Mouse (Mus musculus) hindbrain, embryonic 12.5 days (tissue): ENCODE data around the gene Gm20388. TPM values are rescaled to one million over a fixed set of nuclear protein-coding genes. Genes with fewer than 3 reads are reported as not detected.

Source experiments
- ATAC-seq: fragments of 200-750 bp; cut with Nextera tagmentation; 2 replicates; pipeline ENCODE4 v1.8.0; 2017; ENCODE audit warnings: moderate TSS enrichment; ENCODE audit not compliant: low FRiP score
- H3K27ac ChIP-seq: fragments of 300-500 bp; sonication (generic); 2 replicates; pipeline ENCODE4 v1.5.1; 2016; ENCODE audit warnings: mild to moderate bottlenecking
- H3K27me3 ChIP-seq: fragments of 300-500 bp; sonication (generic); 2 replicates; pipeline ENCODE4 v1.6.1; 2016; ENCODE audit warnings: mild to moderate bottlenecking
- H3K36me3 ChIP-seq: fragments of 300-500 bp; sonication (generic); 2 replicates; pipeline ENCODE4 v1.6.1; 2016; ENCODE audit warnings: mild to moderate bottlenecking
- H3K4me1 ChIP-seq: fragments of 300-500 bp; sonication (generic); 2 replicates; pipeline ENCODE4 v1.6.1; 2016
- H3K4me2 ChIP-seq: fragments of 300-500 bp; sonication (generic); replicated peaks from 2 replicates; pipeline ENCODE4 v1.6.1; 2016; ENCODE audit warnings: mild to moderate bottlenecking
- H3K4me3 ChIP-seq: fragments of 300-500 bp; sonication (generic); 2 replicates; pipeline ENCODE4 v1.5.1; 2016; ENCODE audit warnings: mild to moderate bottlenecking
- H3K9ac ChIP-seq: fragments of 300-500 bp; sonication (generic); 2 replicates; pipeline ENCODE4 v1.6.1; 2016; ENCODE audit warnings: mild to moderate bottlenecking, moderate library complexity
- H3K9me3 ChIP-seq: fragments of 300-500 bp; sonication (generic); replicated peaks from 2 replicates; pipeline ENCODE4 v1.6.1; 2016; ENCODE audit warnings: mild to moderate bottlenecking
- WGBS: fragments of 180-500 bp; shearing (Covaris S2); methylation state at CpG from one replicate; pipeline ENCODE4 v1.1.7; 2016; 5-methylcytosine and 5-hydroxymethylcytosine counted together
- polyA plus RNA-seq: library from polyadenylated mRNA; unstranded; fragments of >200 nt; fragmentation: Nextera tagmentation; extraction: Ambion mirVana; gene quantifications from 2 replicates; pipeline ENCODE4 v1.2.1, GENCODE M21; 2016

Gm20388 gene
- polyA plus RNA-seq, 1 experiment from 2014 or later = not detected

- 64% methylated on average over 9 of the region's 9 CpGs for WGBS
- peaks cover 63% of the 10 kb centered on the region for H3K36me3 ChIP-seq
These were observed 33.6 kb downstream of the Gm20388 start for GRCm38 (mm10) chr8:119944096-119944811.

GRCm38 (mm10) chr8:119946326-119946865, 35.8 kb downstream of the Gm20388 start:
- Histone ChIP-seq H3K27me3 (no peaks in the 10 kb centered on the region), H3K27ac (no peak overlapping the region), H3K4me1 (peaks cover 7% of the 10 kb centered on the region), H3K9me3 (no peaks in the 10 kb centered on the region), H3K4me3 (no peak overlapping the region), H3K9ac (no peak overlapping the region), H3K4me2 (no peak overlapping the region), H3K36me3 (peaks cover 73% of the 10 kb centered on the region)
- no peak for ATAC-seq
- 74% methylated on average over 8 of the region's 8 CpGs for WGBS

More at GRCm38 (mm10) chr8:119944096-119944811, 33.6 kb downstream of the Gm20388 start:
- H3K9ac ChIP-seq = no peak overlapping the region
- peak; percentile 46; the same call in 1 of the 2 replicates for ATAC-seq
- H3K4me2 ChIP-seq = no peak overlapping the region
- H3K4me1 ChIP-seq = peaks cover 7% of the 10 kb centered on the region
- no peak overlapping the region for H3K27ac ChIP-seq
- no peak overlapping the region for H3K4me3 ChIP-seq
- no peaks in the 10 kb centered on the region for H3K27me3 ChIP-seq
- H3K9me3 ChIP-seq = no peaks in the 10 kb centered on the region

- Histone ChIP-seq H3K4me3 (no peak overlapping the region), H3K27ac (no peak overlapping the region), H3K9ac (no peak overlapping the region), H3K4me1 (peaks cover 7% of the 10 kb centered on the region), H3K9me3 (no peaks in the 10 kb centered on the region), H3K36me3 (peaks cover 73% of the 10 kb centered on the region), H3K27me3 (no peaks in the 10 kb centered on the region), H3K4me2 (no peak overlapping the region)
- WGBS = 91% methylated on average over 19 of the region's 19 CpGs
- no peak for ATAC-seq
These were observed 37.0 kb downstream of the Gm20388 start for GRCm38 (mm10) chr8:119947653-119948052.

- no peak overlapping the region for H3K4me2 ChIP-seq
- H3K36me3 ChIP-seq = peaks cover 80% of the 10 kb centered on the region
- H3K4me3 ChIP-seq = no peak overlapping the region
- H3K27me3 ChIP-seq = no peaks in the 10 kb centered on the region
- H3K27ac ChIP-seq = no peak overlapping the region
- no peaks in the 10 kb centered on the region for H3K9me3 ChIP-seq
- ATAC-seq = no peak
- 86% methylated on average over 15 of the region's 15 CpGs for WGBS
- peaks cover 7% of the 10 kb centered on the region for H3K4me1 ChIP-seq
- no peak overlapping the region for H3K9ac ChIP-seq
These were observed 37.7 kb downstream of the Gm20388 start for GRCm38 (mm10) chr8:119948340-119948739.

GRCm38 (mm10) chr8:119952282-119952681, 41.6 kb downstream of the Gm20388 start:
- Histone ChIP-seq H3K27ac (no peak overlapping the region), H3K36me3 (peaks cover 93% of the 10 kb centered on the region), H3K9me3 (no peaks in the 10 kb centered on the region), H3K4me1 (peaks cover 7% of the 10 kb centered on the region), H3K4me3 (no peak overlapping the region), H3K4me2 (no peak overlapping the region), H3K27me3 (no peaks in the 10 kb centered on the region), H3K9ac (no peak overlapping the region)
- 79% methylated on average over 7 of the region's 7 CpGs for WGBS
- ATAC-seq = no peak

- H3K27ac ChIP-seq = no peak overlapping the region
- no peak overlapping the region for H3K9ac ChIP-seq
These were observed 42.1 kb downstream of the Gm20388 start for GRCm38 (mm10) chr8:119952747-119953146.

GRCm38 (mm10) chr8:119955333-119955732, 44.7 kb downstream of the Gm20388 start:
- H3K36me3 ChIP-seq = peaks cover 82% of the 10 kb centered on the region
- WGBS = 95% methylated on average over 8 of the region's 8 CpGs

More at GRCm38 (mm10) chr8:119952747-119953146, 42.1 kb downstream of the Gm20388 start:
- H3K9me3 ChIP-seq = no peaks in the 10 kb centered on the region
- WGBS = 74% methylated on average over 5 of the region's 5 CpGs
- H3K4me1 ChIP-seq = peaks cover 7% of the 10 kb centered on the region
- H3K36me3 ChIP-seq = peaks cover 93% of the 10 kb centered on the region
- no peak overlapping the region for H3K4me3 ChIP-seq
- no peak overlapping the region for H3K4me2 ChIP-seq
- ATAC-seq = no peak
- H3K27me3 ChIP-seq = no peaks in the 10 kb centered on the region

GRCm38 (mm10) chr8:119958076-119958475, 47.4 kb downstream of the Gm20388 start:
- Histone ChIP-seq H3K36me3 (peaks cover 55% of the 10 kb centered on the region), H3K4me2 (no peak overlapping the region), H3K9ac (no peak overlapping the region), H3K27ac (no peak overlapping the region), H3K9me3 (no peaks in the 10 kb centered on the region), H3K27me3 (no peaks in the 10 kb centered on the region), H3K4me3 (no peak overlapping the region), H3K4me1 (0 out of 2 replicates have a peak, but pooled peaks cover 3% of the 10 kb centered on the region)
- ATAC-seq = no peak
- WGBS = 94% methylated on average over 10 of the region's 10 CpGs

More at GRCm38 (mm10) chr8:119955333-119955732, 44.7 kb downstream of the Gm20388 start:
- Histone ChIP-seq H3K4me3 (no peak overlapping the region), H3K4me1 (0 out of 2 replicates have a peak, but pooled peaks cover under 1% of the 10 kb centered on the region), H3K27me3 (no peaks in the 10 kb centered on the region), H3K4me2 (no peak overlapping the region), H3K27ac (no peak overlapping the region), H3K9ac (no peak overlapping the region), H3K9me3 (no peaks in the 10 kb centered on the region)
- ATAC-seq = no peak

GRCm38 (mm10) chr8:119960531-119961104, 50.0 kb downstream of the Gm20388 start:
- Histone ChIP-seq H3K4me3 (no peak overlapping the region), H3K4me1 (0 out of 2 replicates have a peak, but pooled peaks cover 3% of the 10 kb centered on the region), H3K27ac (no peak overlapping the region; the same call in 1 of the 2 replicates), H3K9me3 (no peaks in the 10 kb centered on the region), H3K36me3 (peaks cover 29% of the 10 kb centered on the region), H3K27me3 (no peaks in the 10 kb centered on the region), H3K4me2 (no peak overlapping the region), H3K9ac (no peak overlapping the region)
- ATAC-seq = no peak
- 57% methylated on average over 5 of the region's 5 CpGs for WGBS

GRCm38 (mm10) chr8:119964859-119965258, 54.2 kb downstream of the Gm20388 start:
- Histone ChIP-seq H3K27ac (no peak overlapping the region), H3K9ac (no peak overlapping the region), H3K27me3 (no peaks in the 10 kb centered on the region), H3K4me3 (no peak overlapping the region), H3K9me3 (no peaks in the 10 kb centered on the region), H3K4me1 (0 out of 2 replicates have a peak, but pooled peaks cover 3% of the 10 kb centered on the region), H3K36me3 (no peaks in the 10 kb centered on the region), H3K4me2 (no peak overlapping the region)
- WGBS = 87% methylated on average over 4 of the region's 4 CpGs
- no peak for ATAC-seq

GRCm38 (mm10) chr8:119967435-119967834, 56.8 kb downstream of the Gm20388 start:
- H3K4me2 ChIP-seq = no peak overlapping the region
- H3K27ac ChIP-seq = no peak overlapping the region
- H3K9me3 ChIP-seq = no peaks in the 10 kb centered on the region
- 87% methylated on average over 9 of the region's 9 CpGs for WGBS
- H3K4me3 ChIP-seq = no peak overlapping the region
- H3K27me3 ChIP-seq = no peaks in the 10 kb centered on the region
- H3K36me3 ChIP-seq = no peaks in the 10 kb centered on the region
- no peak for ATAC-seq
- H3K9ac ChIP-seq = no peak overlapping the region
- H3K4me1 ChIP-seq = no peaks in the 10 kb centered on the region

GRCm38 (mm10) chr8:119970169-119970568, 59.5 kb downstream of the Gm20388 start:
- WGBS = 75% methylated on average over 9 of the region's 9 CpGs
- no peaks in the 10 kb centered on the region for H3K9me3 ChIP-seq
- no peak overlapping the region for H3K27ac ChIP-seq
- H3K4me2 ChIP-seq = no peak overlapping the region
- no peaks in the 10 kb centered on the region for H3K36me3 ChIP-seq
- no peak overlapping the region for H3K4me3 ChIP-seq
- ATAC-seq = no peak
- no peaks in the 10 kb centered on the region for H3K27me3 ChIP-seq
- H3K9ac ChIP-seq = no peak overlapping the region
- H3K4me1 ChIP-seq = no peaks in the 10 kb centered on the region
